Mouse (Mus musculus): ENCODE measurements around the gene Pdk1. TPM values are rescaled to one million over a fixed set of nuclear protein-coding genes. Genes with fewer than 3 reads are reported as not detected.

Pdk1 gene
- polyA plus RNA-seq (2012; rRNA removed), result 11.2 and 16.0 TPM in 2 replicates
- 51.8 and 53.2 TPM in 2 replicates for polyA plus RNA-seq (2014; fragmentation: Nextera tagmentation; extraction: Ambion mirVana)

DNA sequence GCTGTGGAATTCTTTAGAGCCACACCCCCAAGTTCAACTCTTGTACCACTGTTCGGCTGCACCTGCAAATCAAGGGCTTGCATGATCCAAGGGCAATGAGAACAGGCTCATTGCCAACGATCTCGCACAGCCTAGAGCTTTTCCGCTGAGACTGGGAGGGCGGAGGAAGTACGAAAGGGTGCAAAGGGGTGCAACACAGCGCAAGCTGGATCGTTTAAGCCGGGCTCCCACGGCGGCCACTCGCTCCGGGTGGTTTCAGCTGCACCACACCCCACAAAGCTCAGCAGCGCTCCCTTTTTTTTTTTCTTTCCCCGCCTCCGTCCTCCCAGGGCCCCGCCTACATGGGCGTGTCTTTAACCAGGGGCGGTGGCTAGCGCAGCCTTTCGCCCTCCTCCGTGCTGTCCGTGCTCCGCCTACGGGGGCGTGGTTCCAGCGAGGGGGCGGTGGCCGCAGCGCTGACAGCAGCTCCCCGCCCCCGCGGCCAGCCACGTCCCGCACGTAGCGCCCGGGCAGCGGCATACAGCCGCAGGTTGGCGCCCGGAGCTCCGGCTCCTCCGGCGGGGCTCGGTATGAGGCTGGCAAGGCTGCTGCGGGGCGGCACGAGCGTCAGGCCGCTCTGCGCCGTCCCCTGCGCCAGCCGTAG, at the start of gene Pdk1:
Gene Pdk1 (plus strand): TSS at position 424 of the 643 bp plus-strand sequence.
- peaks cover 20 to 38% of the 10 kb centered on the region in 2 experiments for H3K4me1 ChIP-seq (replicated peaks; ENCODE audit: control insufficient read depth in 2 of 2, insufficient read depth in 2 of 2, low read length in 1 of 2)
- ATAC-seq (ENCODE audit: insufficient read depth), result peak; percentile 94
- peak within 1 kb of the TSS; percentile 93 for H3K9ac ChIP-seq (replicated peaks)
- TF ChIP-seq CTCF (IDR thresholded peaks at IDR 0.05; ENCODE audit: low read depth) (peak; percentile 44; the same call in 1 of the 2 replicates), EP300 (IDR thresholded peaks at IDR 0.05; ENCODE audit: low read depth) (peak; percentile 67; the same call in 1 of the 2 replicates)
- H3K36me3 ChIP-seq (replicated peaks; ENCODE audit: control insufficient read depth, insufficient read depth, low read depth), result no peaks in the 10 kb centered on the region; the same call in 1 of the 2 replicates
- peak within 1 kb of the TSS; percentile 90 for H3K27ac ChIP-seq
- H3K9me3 ChIP-seq (ENCODE audit: control insufficient read depth, low read length), result no peaks in the 10 kb centered on the region
- H3K27me3 ChIP-seq (ENCODE audit: control insufficient read depth, insufficient read depth, low read length), result no peaks in the 10 kb centered on the region
- H3K4me2 ChIP-seq (ENCODE audit: low read depth), result peak within 1 kb of the TSS; percentile 92
- H3K4me3 ChIP-seq (ENCODE audit: insufficient read depth in 1 of 2, low read depth in 2 of 2, low read length in 2 of 2), result peak within 1 kb of the TSS; percentile 78 to 88
- DNase-seq (ENCODE audit: low read depth in 3 of 3, low spot score in 3 of 3), result peak; percentile 94 to 96 (median 95)
- WGBS (ENCODE audit: insufficient replicate concordance), result under 1% methylated on average over 55 of the region's 55 CpGs

DNA sequence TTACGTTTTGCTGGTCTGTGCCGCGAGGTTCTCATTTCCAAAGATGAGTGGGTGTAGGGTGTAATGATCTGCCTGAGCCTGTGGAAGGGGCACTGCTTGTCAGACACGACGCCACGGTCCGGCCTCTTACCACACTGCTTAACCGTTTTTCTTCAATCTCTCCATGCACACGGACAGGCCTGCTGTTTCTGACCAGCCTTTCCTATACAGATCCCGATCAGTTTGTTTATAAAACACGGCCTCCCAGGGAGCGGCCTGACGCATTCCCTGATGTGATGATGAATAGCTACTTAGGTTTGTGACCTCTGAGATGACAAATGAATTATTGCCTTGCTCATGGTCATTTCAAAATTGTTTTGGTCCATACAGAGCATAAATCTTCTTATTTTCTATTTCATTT, 48.9 kb upstream of the Pdk1 start:
- WGBS (ENCODE audit: insufficient replicate concordance), result 76% methylated on average over 13 of the region's 13 CpGs
- ATAC-seq (ENCODE audit: insufficient read depth) (no peak), DNase-seq (ENCODE audit: low read depth in 3 of 3, low spot score in 3 of 3) (no peak)
- H3K27me3 ChIP-seq (ENCODE audit: control insufficient read depth, insufficient read depth, low read length), result no peaks in the 10 kb centered on the region
- no peaks in the 10 kb centered on the region for H3K4me1 ChIP-seq (replicated peaks; ENCODE audit: control insufficient read depth in 2 of 2, insufficient read depth in 2 of 2, low read length in 1 of 2)
- no peak overlapping the region for H3K4me3 ChIP-seq (ENCODE audit: insufficient read depth in 1 of 2, low read depth in 2 of 2, low read length in 2 of 2)
- no peak overlapping the region for H3K9ac ChIP-seq (replicated peaks)
- H3K27ac ChIP-seq, result no peak overlapping the region
- H3K36me3 ChIP-seq (replicated peaks; ENCODE audit: control insufficient read depth, insufficient read depth, low read depth), result no peaks in the 10 kb centered on the region
- TF ChIP-seq EP300 (IDR thresholded peaks at IDR 0.05; ENCODE audit: low read depth) (no peak), CTCF (IDR thresholded peaks at IDR 0.05; ENCODE audit: low read depth) (no peak)
- H3K9me3 ChIP-seq (ENCODE audit: control insufficient read depth, low read length), result no peaks in the 10 kb centered on the region
- no peak overlapping the region for H3K4me2 ChIP-seq (ENCODE audit: low read depth)

DNA sequence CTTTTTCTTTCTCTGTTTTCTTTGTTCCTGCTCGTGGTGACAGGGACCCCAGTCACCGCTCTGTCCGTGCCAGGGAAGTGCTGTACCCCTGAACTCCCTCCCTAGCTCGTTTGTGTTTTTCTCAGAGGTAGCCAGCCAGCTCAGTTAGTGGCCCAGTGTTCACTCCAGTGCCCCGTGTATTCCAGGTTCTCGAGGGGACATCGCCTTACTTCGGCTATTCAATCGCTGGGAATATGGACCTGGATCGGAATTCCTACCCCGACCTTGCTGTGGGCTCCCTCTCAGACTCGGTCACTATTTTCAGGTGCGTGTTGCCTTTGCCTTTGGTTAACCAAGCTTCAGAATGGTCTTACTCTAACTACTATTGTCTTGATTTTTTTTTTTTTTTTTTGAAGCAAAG, 45.3 kb upstream of the Pdk1 start:
- no peak overlapping the region for H3K4me2 ChIP-seq (ENCODE audit: low read depth)
- H3K36me3 ChIP-seq (replicated peaks; ENCODE audit: control insufficient read depth, insufficient read depth, low read depth), result no peaks in the 10 kb centered on the region
- no peaks in the 10 kb centered on the region for H3K4me1 ChIP-seq (replicated peaks; ENCODE audit: control insufficient read depth in 2 of 2, insufficient read depth in 2 of 2, low read length in 1 of 2)
- no peak overlapping the region for H3K4me3 ChIP-seq (ENCODE audit: insufficient read depth in 1 of 2, low read depth in 2 of 2, low read length in 2 of 2)
- TF ChIP-seq CTCF (IDR thresholded peaks at IDR 0.05; ENCODE audit: low read depth) (no peak), EP300 (IDR thresholded peaks at IDR 0.05; ENCODE audit: low read depth) (no peak)
- 73% methylated on average over 13 of the region's 13 CpGs for WGBS (ENCODE audit: insufficient replicate concordance)
- H3K9ac ChIP-seq (replicated peaks), result no peak overlapping the region
- H3K27me3 ChIP-seq (ENCODE audit: control insufficient read depth, insufficient read depth, low read length), result no peaks in the 10 kb centered on the region
- no peak for DNase-seq (ENCODE audit: low read depth in 3 of 3, low spot score in 3 of 3)
- H3K9me3 ChIP-seq (ENCODE audit: control insufficient read depth, low read length), result no peaks in the 10 kb centered on the region
- H3K27ac ChIP-seq, result no peak overlapping the region
- no peak for ATAC-seq (ENCODE audit: insufficient read depth)

DNA sequence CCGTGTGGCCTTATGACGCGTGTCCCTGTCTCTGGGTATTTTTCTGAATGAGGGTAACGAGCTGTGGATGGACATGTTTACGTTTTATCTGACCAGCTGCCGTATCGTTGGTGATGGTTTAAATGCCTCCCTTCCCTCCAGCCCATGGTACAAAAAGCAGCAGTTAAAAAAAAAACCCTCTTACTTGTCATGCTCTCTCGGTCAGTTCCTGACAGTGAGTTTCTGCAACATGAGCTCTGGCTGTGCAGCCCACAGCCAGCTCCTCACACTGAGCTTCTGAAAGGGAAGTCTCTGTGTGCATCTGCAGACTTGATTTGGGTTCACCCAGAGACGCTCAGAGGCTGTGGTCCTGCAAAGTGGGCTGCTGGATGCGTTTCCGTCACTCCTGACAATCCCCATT, 44.1 kb upstream of the Pdk1 start:
- Histone ChIP-seq H3K27me3 (ENCODE audit: control insufficient read depth, insufficient read depth, low read length) (no peaks in the 10 kb centered on the region), H3K4me2 (ENCODE audit: low read depth) (no peak overlapping the region), H3K4me3 (ENCODE audit: insufficient read depth in 1 of 2, low read depth in 2 of 2, low read length in 2 of 2) (no peak overlapping the region), H3K4me1 (replicated peaks; ENCODE audit: control insufficient read depth in 2 of 2, insufficient read depth in 2 of 2, low read length in 1 of 2) (no peaks in the 10 kb centered on the region), H3K9ac (replicated peaks) (no peak overlapping the region), H3K9me3 (ENCODE audit: control insufficient read depth, low read length) (no peaks in the 10 kb centered on the region), H3K36me3 (replicated peaks; ENCODE audit: control insufficient read depth, insufficient read depth, low read depth) (no peaks in the 10 kb centered on the region), H3K27ac (no peak overlapping the region)
- ATAC-seq (ENCODE audit: insufficient read depth) (no peak), DNase-seq (ENCODE audit: low read depth in 3 of 3, low spot score in 3 of 3) (no peak)
- no peak for TF ChIP-seq CTCF (IDR thresholded peaks at IDR 0.05; ENCODE audit: low read depth)
- no peak for TF ChIP-seq EP300 (IDR thresholded peaks at IDR 0.05; ENCODE audit: low read depth)
- WGBS (ENCODE audit: insufficient replicate concordance), result 76% methylated on average over 11 of the region's 11 CpGs

DNA sequence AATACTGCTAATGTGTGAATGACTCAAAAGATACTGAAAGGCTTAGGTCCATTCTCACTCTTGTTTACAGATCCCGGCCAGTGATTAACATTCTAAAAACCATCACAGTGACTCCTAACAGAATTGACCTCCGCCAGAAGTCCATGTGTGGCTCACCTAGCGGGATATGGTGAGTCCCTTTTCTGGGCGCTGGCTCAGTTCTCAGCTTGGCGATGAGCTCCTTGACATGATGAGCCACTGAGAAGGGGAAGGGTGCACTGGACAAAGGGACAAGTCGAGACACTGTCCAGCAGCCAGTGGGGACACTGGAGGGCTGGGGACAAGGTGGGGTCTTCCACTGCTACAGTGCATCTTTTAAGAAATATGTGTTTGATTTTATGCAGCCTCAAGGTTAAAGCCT, 39.4 kb upstream of the Pdk1 start:
- WGBS (ENCODE audit: insufficient replicate concordance), result 76% methylated on average over 6 of the region's 6 CpGs
- no peaks in the 10 kb centered on the region for H3K9me3 ChIP-seq (ENCODE audit: control insufficient read depth, low read length)
- no peaks in the 10 kb centered on the region for H3K4me1 ChIP-seq (replicated peaks; ENCODE audit: control insufficient read depth in 2 of 2, insufficient read depth in 2 of 2, low read length in 1 of 2)
- H3K36me3 ChIP-seq (replicated peaks; ENCODE audit: control insufficient read depth, insufficient read depth, low read depth), result no peaks in the 10 kb centered on the region
- DNase-seq (ENCODE audit: low read depth in 3 of 3, low spot score in 3 of 3) (no peak), ATAC-seq (ENCODE audit: insufficient read depth) (no peak)
- no peak overlapping the region for H3K9ac ChIP-seq (replicated peaks)
- H3K4me3 ChIP-seq (ENCODE audit: insufficient read depth in 1 of 2, low read depth in 2 of 2, low read length in 2 of 2), result no peak overlapping the region
- H3K4me2 ChIP-seq (ENCODE audit: low read depth), result no peak overlapping the region
- TF ChIP-seq EP300 (IDR thresholded peaks at IDR 0.05; ENCODE audit: low read depth) (no peak), CTCF (IDR thresholded peaks at IDR 0.05; ENCODE audit: low read depth) (no peak)
- no peaks in the 10 kb centered on the region for H3K27me3 ChIP-seq (ENCODE audit: control insufficient read depth, insufficient read depth, low read length)
- no peak overlapping the region for H3K27ac ChIP-seq

Measured in liver, embryonic 14.5 days (tissue).